ENCODE assay signal across 12 mouse cellular contexts in genomic region chr15:31258693-31259439, GRCm38 (mm10). TPM values are rescaled to one million over a fixed set of nuclear protein-coding genes. Genes with fewer than 3 reads are reported as not detected.
DNase-seq lines count a peak whose midpoint lies in the region; ATAC-seq and TF ChIP-seq lines count a peak whose summit lies in the region.
"Had no signal": no experiment of that assay in that cellular context is flagged by ENCODE, and none has a peak within 500 bp of the region (broad histone marks: within the 10 kb centered on the region; RNA-seq: fewer than 3 reads in every experiment).

No protein-coding gene starts in this region.

- H3K9ac ChIP-seq in heart, adult 2 months (ENCODE audit: low read depth, low read length) = no peak overlapping the region
- H3K9ac ChIP-seq in limb, embryonic 13.5 days = no peak overlapping the region
- H3K9ac ChIP-seq: liver, embryonic 15.5 days had no signal

- no peaks in the 10 kb centered on the region for H3K36me3 ChIP-seq in heart, adult 2 months (ENCODE audit: control insufficient read depth, insufficient read depth, low read length)
- H3K36me3 ChIP-seq in limb, embryonic 13.5 days = 0 out of 2 replicates have a peak, but pooled peaks cover 2% of the 10 kb centered on the region
- no peaks in the 10 kb centered on the region for H3K36me3 ChIP-seq in forebrain, embryonic 10.5 days (replicated peaks)
- H3K36me3 ChIP-seq: liver, embryonic 15.5 days had no signal

- peaks cover 2% of the 10 kb centered on the region; the same call in 1 of the 2 replicates for H3K4me1 ChIP-seq in heart, adult 2 months (ENCODE audit: control insufficient read depth, insufficient read depth, low read length)
- H3K4me1 ChIP-seq in lung, adult 2 months (ENCODE audit: control insufficient read depth, insufficient read depth, low read length) = no peaks in the 10 kb centered on the region
- peaks cover 10% of the 10 kb centered on the region for H3K4me1 ChIP-seq in limb, embryonic 13.5 days
- H3K4me1 ChIP-seq in forebrain, embryonic 10.5 days = 0 out of 2 replicates have a peak, but pooled peaks cover 3% of the 10 kb centered on the region

- 79% methylated on average over 18 of the region's 18 CpGs for WGBS in heart, adult 2 months
- 72% methylated on average over 18 of the region's 18 CpGs for WGBS in lung, adult 2 months
- 75% methylated on average over 18 of the region's 18 CpGs for WGBS in limb, embryonic 13.5 days
- 89% methylated on average over 18 of the region's 18 CpGs for whole genome bisulfite sequencing in forebrain, embryonic 10.5 days

- no peaks in the 10 kb centered on the region for H3K27me3 ChIP-seq in heart, adult 2 months (ENCODE audit: control insufficient read depth, insufficient read depth, low read length)
- H3K27me3 ChIP-seq in limb, embryonic 13.5 days = no peaks in the 10 kb centered on the region
- no peaks in the 10 kb centered on the region for H3K27me3 ChIP-seq in forebrain, embryonic 10.5 days (ENCODE audit: poor library complexity, severe bottlenecking)
- H3K27me3 ChIP-seq: liver, embryonic 15.5 days had no signal

- intact Hi-C loops in heart, adult 2 months (cut with DNase I) = loop anchor here (5.0 kb wide), 1 partner anchor 67 kb away; no protein-coding TSS in a partner anchor
- intact Hi-C loops in heart, postnatal 25 days (cut with DNase I) = no loop called here

- no peak overlapping the region for H3K4me2 ChIP-seq in limb, embryonic 13.5 days (replicated peaks)
- H3K4me2 ChIP-seq: heart, embryonic 11.5 days; liver, embryonic 15.5 days had no signal

- H3K4me3 ChIP-seq in heart, adult 2 months = no peak overlapping the region
- H3K4me3 ChIP-seq in lung, adult 2 months (replicated peaks; ENCODE audit: extremely low read depth, low read depth, low read length) = no peak overlapping the region
- no peak overlapping the region for H3K4me3 ChIP-seq in limb, embryonic 13.5 days
- H3K4me3 ChIP-seq in forebrain, embryonic 10.5 days = no peak overlapping the region
- H3K4me3 ChIP-seq: liver, embryonic 15.5 days had no signal

- no peaks in the 10 kb centered on the region for H3K79me2 ChIP-seq in heart, adult 2 months (replicated peaks; ENCODE audit: control insufficient read depth, insufficient read depth, low read length)

- H3K27ac ChIP-seq in heart, adult 2 months = no peak overlapping the region
- no peak overlapping the region for H3K27ac ChIP-seq in limb, embryonic 13.5 days
- no peak overlapping the region for H3K27ac ChIP-seq in forebrain, embryonic 10.5 days
- H3K27ac ChIP-seq: liver, embryonic 15.5 days had no signal

- TF ChIP-seq POLR2A in heart, adult 2 months (IDR thresholded peaks at IDR 0.05; ENCODE audit: insufficient read depth, low read depth, low read length) = no peak
- TF ChIP-seq POLR2A in lung, adult 2 months (IDR thresholded peaks at IDR 0.05; ENCODE audit: borderline replicate concordance, extremely low read depth, low read depth, low read length) = no peak

- no peak for TF ChIP-seq EP300 in heart, adult 2 months (IDR thresholded peaks at IDR 0.05; ENCODE audit: insufficient read depth, low read depth, low read length)

- no peaks in the 10 kb centered on the region for H3K9me3 ChIP-seq in limb, embryonic 13.5 days
- no peaks in the 10 kb centered on the region for H3K9me3 ChIP-seq in forebrain, embryonic 10.5 days
- H3K9me3 ChIP-seq: liver, embryonic 15.5 days had no signal

- DNase-seq in heart, adult 2 months = no peak
- no peak for DNase-seq in heart, postnatal 25 days (ENCODE audit: low spot score)
- no peak for DNase-seq in lung, adult 2 months
- no peak for DNase-seq in lung, postnatal 25 days (ENCODE audit: low spot score)
- peak; percentile 41 for DNase-seq in R1 (ENCODE audit: low read depth, low spot score)
- DNase-seq in forebrain, embryonic 10.5 days (ENCODE audit: extremely low spot score, low spot score) = no peak
- no peak for DNase-seq in gastrocnemius, postnatal 25 days
- DNase-seq: cerebellum, postnatal 36 days; thymus, postnatal 25 days had no signal

- peak; percentile 57 for TF ChIP-seq CTCF in heart, adult 2 months (IDR thresholded peaks at IDR 0.05)
- TF ChIP-seq CTCF in lung, adult 2 months (IDR thresholded peaks at IDR 0.05; ENCODE audit: insufficient read depth, low read length) = peak; percentile 51

- peak; percentile 20; the same call in 1 of the 2 replicates for ATAC-seq in limb, embryonic 13.5 days (ENCODE audit: low FRiP score, low read depth)

RNA-seq across cellular contexts. Expression of gene Dap, which starts 34.8 kb away (rescaled TPM):
- 10 to 100 TPM; 17.7 to 27.0 TPM for total RNA-seq in heart, adult 2 months (2021)
- polyA plus RNA-seq in heart, adult 2 months (2012; rRNA removed) = 15.4 and 18.8 TPM in 2 replicates
- total RNA-seq in heart, postnatal 25 days (2021) = 10 to 100 TPM; 20.4 to 20.7 TPM
- polyA plus RNA-seq in lung, adult 2 months (2012; rRNA removed) = 54.3 and 63.0 TPM in 2 replicates
- polyA plus RNA-seq in limb, embryonic 13.5 days (2015; fragmentation: Nextera tagmentation; extraction: Ambion mirVana) = 85.8 and 91.9 TPM in 2 replicates
- 29.0 and 31.9 TPM in 2 replicates for polyA plus RNA-seq in forebrain, embryonic 10.5 days (2016; fragmentation: Nextera tagmentation; extraction: Ambion mirVana)
- 10 to 100 TPM; 11.1 to 18.9 TPM for total RNA-seq in gastrocnemius, postnatal 25 days (2021)
